Comparison of ENCODE assay signal across 22 mouse cellular contexts in the genomic region with DNA sequence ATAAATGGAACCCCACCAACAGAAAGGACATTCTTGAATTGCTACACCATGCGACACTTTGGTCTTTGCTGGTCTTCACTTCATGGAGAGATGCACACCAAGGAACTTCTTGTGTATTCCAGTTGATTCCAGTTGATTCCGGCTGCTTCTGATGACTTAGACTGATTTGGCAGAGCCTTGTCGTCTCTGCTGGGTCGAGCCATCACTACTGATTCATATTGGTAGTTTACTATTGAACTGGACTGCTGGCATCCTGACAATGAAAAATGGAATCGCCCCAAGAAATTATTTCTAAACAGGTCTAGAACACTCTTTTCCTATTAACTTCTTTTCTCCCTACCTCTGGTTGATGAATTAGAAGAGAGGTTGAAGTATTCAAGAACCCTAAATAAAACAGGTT.
DNase-seq lines count a peak whose midpoint lies in the region; ATAC-seq and TF ChIP-seq lines count a peak whose summit lies in the region.
"Had no signal": no experiment of that assay in that cellular context is flagged by ENCODE, and none has a peak within 500 bp of the region (broad histone marks: within the 10 kb centered on the region; RNA-seq: fewer than 3 reads in every experiment).

No protein-coding gene starts in this region.

- no peak overlapping the region for H3K4me3 ChIP-seq in liver, adult 2 months (ENCODE audit: insufficient read depth, low read depth, low read length)
- H3K4me3 ChIP-seq in liver, embryonic 11.5 days (ENCODE audit: low read depth, low read length) = no peak overlapping the region
- H3K4me3 ChIP-seq in kidney, embryonic 14.5 days (ENCODE audit: low read length) = no peak overlapping the region

- TF ChIP-seq POLR2A in liver, adult 2 months (IDR thresholded peaks at IDR 0.05; ENCODE audit: extremely low read depth, insufficient read depth, low read length) = no peak

- no peaks in the 10 kb centered on the region for H3K27me3 ChIP-seq in liver, adult 2 months (ENCODE audit: control insufficient read depth, insufficient read depth, low read length)
- no peaks in the 10 kb centered on the region for H3K27me3 ChIP-seq in liver, embryonic 11.5 days (replicated peaks; ENCODE audit: control insufficient read depth, insufficient read depth, low read length)
- no peaks in the 10 kb centered on the region for H3K27me3 ChIP-seq in kidney, embryonic 14.5 days (ENCODE audit: control insufficient read depth, insufficient read depth, low read length)
- H3K27me3 ChIP-seq: CH12.LX, Patski had no signal

- H3K4me2 ChIP-seq in liver, embryonic 11.5 days = no peak overlapping the region
- H3K4me2 ChIP-seq in kidney, embryonic 14.5 days (replicated peaks; ENCODE audit: low read depth, low read length) = no peak overlapping the region

- no peak overlapping the region for H3K27ac ChIP-seq in liver, adult 2 months (replicated peaks; ENCODE audit: insufficient read depth, low read depth, low read length)
- no peak overlapping the region for H3K27ac ChIP-seq in liver, embryonic 11.5 days (ENCODE audit: low read depth, low read length)
- H3K27ac ChIP-seq in kidney, embryonic 14.5 days (ENCODE audit: low read depth, low read length) = no peak overlapping the region

- no peak for ATAC-seq in liver, embryonic 11.5 days (replicated peaks; ENCODE audit: low FRiP score)
- ATAC-seq in kidney, embryonic 14.5 days (ENCODE audit: low FRiP score, low TSS enrichment) = no peak
- ATAC-seq: activated CD4-positive, CD25-positive, alpha-beta regulatory T cell, adult 4 months; CD4-positive, CD25-positive, alpha-beta regulatory T cell, adult 4 months; Patski had no signal

- H3K9me3 ChIP-seq in liver, embryonic 11.5 days (ENCODE audit: control insufficient read depth, low read length) = no peaks in the 10 kb centered on the region
- H3K9me3 ChIP-seq in kidney, embryonic 14.5 days (ENCODE audit: control insufficient read depth, low read length) = no peaks in the 10 kb centered on the region
- H3K9me3 ChIP-seq: G1E had no signal

- H3K79me2 ChIP-seq in liver, adult 2 months (ENCODE audit: control insufficient read depth, insufficient read depth, low read length) = no peaks in the 10 kb centered on the region

- H3K36me3 ChIP-seq in liver, adult 2 months (ENCODE audit: control insufficient read depth, insufficient read depth, low read length) = no peaks in the 10 kb centered on the region
- H3K36me3 ChIP-seq in liver, embryonic 11.5 days (ENCODE audit: control insufficient read depth, insufficient read depth, low read length) = no peaks in the 10 kb centered on the region
- H3K36me3 ChIP-seq in kidney, embryonic 14.5 days (ENCODE audit: control insufficient read depth, insufficient read depth, low read length) = no peaks in the 10 kb centered on the region
- H3K36me3 ChIP-seq: G1E had no signal

- H3K9ac ChIP-seq in liver, adult 2 months (ENCODE audit: low read depth, low read length) = no peak overlapping the region
- no peak overlapping the region for H3K9ac ChIP-seq in liver, embryonic 11.5 days (ENCODE audit: low read depth, low read length)
- H3K9ac ChIP-seq in kidney, embryonic 14.5 days (ENCODE audit: low read depth, low read length) = no peak overlapping the region

- WGBS in liver, adult 2 months = 64% methylated on average over 5 of the region's 5 CpGs
- 86% methylated on average over 5 of the region's 5 CpGs for WGBS in liver, embryonic 11.5 days
- 91% methylated on average over 5 of the region's 5 CpGs for WGBS in kidney, embryonic 14.5 days

- no peak for TF ChIP-seq CTCF in liver, adult 2 months (IDR thresholded peaks at IDR 0.05; ENCODE audit: low read depth, low read length)

- DNase-seq in liver, adult 2 months (ENCODE audit: extremely low read depth, low read depth, low spot score) = peak; percentile 5
- DNase-seq in liver, embryonic 11.5 days (ENCODE audit: low spot score) = no peak
- DNase-seq in NIH3T3 (ENCODE audit: low read depth) = peak; percentile 53
- peak; percentile 73 for DNase-seq in fibroblast of lung, adult 2 months (ENCODE audit: low read depth)
- no peak for DNase-seq in heart, adult 8-10 months (ENCODE audit: low spot score)
- DNase-seq: adrenal gland, adult 2 months; adrenal gland, adult 8-10 months; adrenal gland, postnatal 10 days; adrenal gland, postnatal 14 days; adrenal gland, postnatal 25 days; adrenal gland, postnatal 36 days; B cell, adult 2 months; cerebellum, adult 11 months; cerebellum, adult 11-12 months; cerebellum, adult 18-20 months; cerebellum, adult 2 months had no signal

- H3K4me1 ChIP-seq in liver, adult 2 months (ENCODE audit: control insufficient read depth, insufficient read depth, low read length) = no peaks in the 10 kb centered on the region
- H3K4me1 ChIP-seq in liver, embryonic 11.5 days (replicated peaks; ENCODE audit: control insufficient read depth, insufficient read depth, low read length) = peaks cover 19% of the 10 kb centered on the region
- H3K4me1 ChIP-seq in kidney, embryonic 14.5 days (ENCODE audit: control insufficient read depth, insufficient read depth, low read length) = peaks cover 6% of the 10 kb centered on the region

Comparison
In these comparisons a context has a peak if more than half of its experiments do, and no peak if none do; other contexts are left out.
1. DNase-seq: peak in liver, adult 2 months (single experiment), NIH3T3 (single experiment) and fibroblast of lung, adult 2 months (single experiment); none in liver, embryonic 11.5 days (single experiment) and heart, adult 8-10 months (single experiment).